Mouse (Mus musculus) cerebellum, postnatal 4 days (tissue): ENCODE results near the gene H2afy2.

Experiments
- DNase-seq, 2 experiments: peaks; one replicate each; pipeline ENCODE4 v3.0.0; 2022; ENCODE audit warnings: low spot score in 2 of 2, mixed read lengths in 1 of 2

The H2afy2 gene

DNA sequence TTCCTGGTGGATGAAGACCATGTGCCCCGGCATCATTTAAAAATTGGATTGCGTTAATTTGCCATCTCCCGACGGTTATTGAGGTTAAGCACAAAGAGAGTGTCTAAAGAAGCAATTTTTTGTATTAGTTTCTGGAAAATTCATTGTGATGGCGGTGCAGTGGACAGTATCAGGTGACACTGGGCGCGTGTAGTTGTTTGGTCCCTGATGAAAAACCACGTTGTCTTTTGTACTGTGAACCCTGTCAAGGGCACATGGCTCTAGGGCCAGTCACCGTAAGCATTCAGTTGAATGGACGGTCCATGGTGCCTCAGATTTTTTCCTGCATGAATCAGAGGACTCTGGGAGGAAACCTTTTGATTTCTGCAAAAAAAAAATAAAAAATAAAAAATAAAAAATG is 467 bp upstream of the H2afy2 start:
- no peak for DNase-seq

DNA sequence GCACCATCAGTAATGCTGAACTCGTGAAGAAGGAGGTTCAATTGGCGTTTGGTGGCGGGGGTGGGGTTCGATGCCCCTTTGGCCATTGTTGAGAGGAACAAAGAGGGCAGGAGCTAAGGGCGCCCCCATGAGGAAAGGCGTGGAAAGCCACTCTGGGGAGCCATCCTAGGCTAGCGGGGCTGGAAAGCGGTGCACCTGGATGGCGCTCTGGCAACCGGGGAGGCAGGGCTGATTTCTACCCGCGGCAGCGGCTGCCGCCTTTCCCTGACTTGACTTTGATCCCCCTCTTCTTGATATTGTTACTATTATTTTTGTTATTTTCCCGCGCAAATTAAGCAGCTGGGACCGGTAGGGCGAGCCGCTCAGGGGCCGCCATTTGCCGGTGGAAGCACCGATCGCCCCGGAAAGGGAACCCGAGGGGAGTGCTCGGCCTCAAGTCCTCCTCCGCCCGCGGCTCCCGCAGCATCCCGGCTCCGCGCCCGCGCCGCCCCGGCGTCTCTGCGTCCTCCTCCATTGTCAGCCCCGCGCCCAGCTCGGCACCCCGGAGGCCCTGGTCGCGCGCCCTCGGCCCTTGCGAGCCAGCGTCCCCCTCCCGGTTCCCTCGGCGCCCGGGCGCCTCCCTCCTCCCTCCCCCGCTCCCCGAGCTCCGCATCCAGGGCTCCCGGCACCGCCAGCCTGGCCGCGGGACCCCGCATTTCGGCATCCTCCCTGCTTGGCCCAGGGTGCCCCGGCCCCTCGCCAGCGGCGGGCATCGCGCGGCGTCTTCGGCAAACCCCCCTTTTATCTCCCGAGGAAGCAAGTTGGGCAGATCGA is 942 bp downstream of the H2afy2 start:
- peak; percentile 36 to 77 for DNase-seq

DNA sequence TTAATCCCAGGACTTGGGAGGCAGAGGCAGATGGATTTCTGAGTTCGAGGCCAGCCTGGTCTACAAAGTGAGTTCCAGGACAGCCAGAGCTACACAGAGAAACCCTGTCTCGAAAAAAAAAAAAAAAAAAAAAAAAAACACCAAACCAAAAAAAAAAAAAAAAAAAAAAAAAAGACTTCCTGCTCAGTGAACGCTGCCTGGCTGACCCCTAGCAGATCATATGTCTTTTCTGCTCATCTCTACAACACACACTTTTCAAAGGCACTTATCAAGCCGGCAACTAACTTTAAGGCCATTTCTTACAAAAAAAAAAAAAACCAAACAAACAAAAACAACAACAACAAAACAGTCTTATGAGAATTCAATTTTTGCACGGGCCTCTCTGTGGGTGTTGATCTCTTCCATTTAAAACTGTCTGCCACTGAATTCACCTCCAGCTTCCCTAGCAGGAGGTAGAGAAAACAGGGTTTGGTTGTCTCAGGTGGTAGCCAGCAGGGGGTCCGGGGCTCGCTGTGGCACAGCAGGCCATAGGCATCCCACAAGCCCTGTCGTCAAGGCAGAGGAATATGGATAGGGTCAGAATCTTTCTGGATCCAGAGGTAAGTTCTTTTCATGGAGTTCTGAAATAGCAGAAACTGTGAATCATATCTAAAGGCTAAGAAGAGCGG is 2.4 kb downstream of the H2afy2 start:
- peak in 1 of 2 experiments; percentile 23 for DNase-seq

DNA sequence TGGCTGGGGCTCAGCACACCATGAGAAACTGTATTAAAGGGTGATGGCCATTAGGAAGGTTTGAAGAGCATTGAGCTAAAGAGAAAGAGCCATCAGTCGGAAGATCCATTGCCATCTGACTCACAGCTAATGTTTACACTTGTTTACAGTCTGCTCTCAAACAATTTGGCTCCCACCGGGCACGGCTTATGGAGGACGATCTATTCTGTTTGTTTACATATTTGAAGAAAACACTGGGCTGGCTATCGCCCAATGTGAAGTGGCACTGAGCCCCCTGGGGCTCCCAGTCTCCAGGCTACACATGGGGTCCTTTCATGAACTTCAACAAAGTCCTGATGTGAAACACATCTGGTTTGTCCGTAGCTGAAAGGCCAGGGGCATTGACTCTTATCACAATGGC is 17.1 kb downstream of the H2afy2 start:
- no peak for DNase-seq

DNA sequence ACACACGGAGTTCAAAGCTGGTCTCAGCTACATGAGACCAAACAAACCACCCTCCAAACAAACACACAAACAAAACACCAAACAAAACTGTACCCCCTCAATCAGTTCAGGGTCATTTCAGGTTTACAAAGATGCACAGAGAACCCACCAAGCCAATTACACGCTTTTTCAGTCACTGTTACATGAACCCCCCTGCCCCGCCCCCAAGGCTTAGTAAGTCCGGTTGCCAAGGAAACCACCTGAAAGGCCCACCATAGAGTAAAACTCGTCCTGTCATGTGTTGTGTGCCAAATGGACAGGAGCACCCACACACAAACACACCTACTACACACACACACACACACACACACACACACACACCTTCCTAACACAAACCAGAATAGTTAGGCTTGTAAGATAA is 18.4 kb downstream of the H2afy2 start:
- DNase-seq, result no peak

DNA sequence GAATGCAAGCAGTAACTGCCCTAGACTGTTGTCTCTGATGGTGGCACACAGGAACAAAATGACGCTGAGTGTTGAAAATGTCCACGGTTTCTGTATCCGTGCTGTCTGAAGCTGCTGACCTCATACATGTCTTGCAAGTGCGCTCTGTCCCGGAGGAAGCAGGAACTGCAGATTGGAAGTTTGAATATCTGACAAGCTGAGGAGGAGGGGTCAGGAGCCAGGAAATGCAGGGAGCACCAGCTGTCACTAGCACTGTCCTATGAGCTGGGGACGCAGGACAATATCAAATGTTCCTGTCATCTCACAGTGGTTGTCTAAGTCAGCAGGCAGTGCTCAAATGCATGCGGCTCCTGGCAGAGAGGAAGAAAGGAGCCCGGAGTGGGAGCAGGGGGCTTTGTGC is 19.3 kb downstream of the H2afy2 start:
- no peak for DNase-seq

DNA sequence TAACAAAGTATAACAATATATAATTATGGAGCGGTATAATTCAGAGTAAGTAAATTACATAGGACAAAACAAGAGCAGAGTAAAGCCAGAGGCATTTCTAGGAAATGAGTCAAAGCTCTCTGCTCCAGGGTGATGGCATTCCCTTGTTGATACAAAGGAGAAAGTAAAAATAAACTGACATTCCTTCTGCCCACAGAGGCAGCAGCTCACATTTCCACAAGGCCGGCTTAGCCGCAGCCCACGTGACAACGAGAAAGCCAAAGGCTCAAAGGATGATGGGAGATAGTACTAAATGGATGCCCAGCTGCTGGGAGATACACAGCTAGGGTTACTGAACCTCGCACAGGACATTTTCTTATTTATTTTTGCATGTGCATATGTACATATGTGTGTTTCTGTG is 24.1 kb downstream of the H2afy2 start:
- no peak for DNase-seq

DNA sequence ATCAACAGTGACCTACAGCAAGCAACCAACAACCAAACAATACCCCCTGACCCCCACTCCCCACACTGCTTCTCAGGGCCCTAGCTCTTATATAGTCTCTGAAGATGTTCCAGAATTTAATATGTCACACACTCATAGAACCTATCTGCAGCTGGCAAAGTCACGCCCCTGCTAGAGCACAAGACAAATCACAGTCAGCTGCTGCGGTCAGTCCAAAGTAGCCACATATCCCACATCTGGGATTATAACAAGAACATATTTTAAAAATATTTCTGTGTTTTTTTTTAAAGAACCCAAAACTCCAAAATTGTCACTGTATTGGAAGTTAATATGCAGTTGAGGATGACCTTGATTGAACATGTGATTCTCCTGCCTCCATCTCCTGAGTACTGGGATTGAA is 25.0 kb downstream of the H2afy2 start:
- DNase-seq, result no peak

DNA sequence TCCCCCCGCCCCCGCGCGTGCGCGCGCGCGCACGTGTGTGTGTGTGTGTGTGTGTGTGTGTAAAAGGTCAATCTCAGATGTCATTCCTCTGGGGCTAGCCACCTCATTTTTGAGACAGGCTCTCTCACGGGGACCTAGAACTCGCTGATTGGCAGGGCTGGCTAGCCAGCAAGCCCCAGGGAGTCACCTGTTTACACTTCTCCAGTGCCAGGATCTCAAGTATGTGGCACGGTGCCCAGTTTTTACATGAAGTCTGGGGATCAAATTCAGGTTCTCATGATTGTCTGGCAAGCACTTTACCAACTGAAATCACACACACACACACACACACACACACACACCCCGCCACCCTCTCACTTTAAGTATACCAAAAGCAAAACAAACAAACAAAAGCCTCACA is 26.9 kb downstream of the H2afy2 start:
- no peak for DNase-seq

DNA sequence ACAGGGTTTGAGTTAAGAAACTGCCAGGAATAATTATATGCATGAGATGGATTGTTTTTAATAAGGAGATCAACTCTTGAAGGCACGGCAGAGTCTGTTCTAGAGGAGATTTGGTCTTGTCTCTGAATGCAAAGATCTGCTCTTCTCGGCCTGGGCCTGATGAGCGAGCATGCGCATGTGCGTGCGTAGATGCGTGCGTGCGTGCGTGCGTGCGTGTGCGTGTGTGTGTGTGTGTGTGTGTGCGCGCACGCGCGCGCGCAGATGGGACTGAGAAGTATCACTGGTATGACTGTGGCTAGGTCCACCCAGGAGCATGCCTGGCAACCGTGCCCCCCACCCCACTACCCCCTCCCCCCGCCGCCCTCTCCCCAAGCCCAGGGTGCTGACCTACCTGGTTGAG is 30.9 kb downstream of the H2afy2 start:
- DNase-seq, result no peak

DNA sequence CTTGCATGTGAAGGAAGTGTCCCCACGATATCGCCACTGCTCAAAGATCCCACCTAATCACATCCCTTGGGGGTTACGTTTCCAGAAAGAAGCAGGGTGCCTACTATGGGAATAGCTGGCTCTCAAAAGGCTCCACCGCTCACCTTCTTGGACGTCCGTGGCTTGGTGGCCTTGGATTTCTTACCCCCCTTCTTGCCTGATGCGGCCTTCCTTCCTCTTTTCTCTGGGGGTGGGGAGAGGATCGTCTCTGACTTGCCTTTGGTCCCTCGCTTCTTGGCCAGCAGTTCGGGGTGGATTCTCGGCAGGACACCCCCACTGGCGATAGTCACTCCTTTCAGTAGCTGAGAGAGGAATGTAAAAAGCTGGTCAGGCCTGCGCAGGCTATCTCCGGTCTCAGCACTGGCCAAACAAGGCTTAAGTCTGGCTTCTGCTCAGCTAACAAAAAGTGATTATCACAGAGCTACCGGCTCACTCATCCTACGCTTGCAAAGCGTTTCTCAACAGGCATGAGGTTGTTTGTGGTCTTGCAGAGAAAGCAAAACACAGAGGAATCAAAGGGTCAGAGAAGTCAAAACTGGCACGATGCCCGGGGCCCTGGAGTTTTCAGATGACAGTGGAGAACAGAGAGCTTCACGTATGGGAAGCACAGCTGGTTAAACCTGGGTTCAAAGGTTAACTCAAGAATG is 32.3 kb downstream of the H2afy2 start:
- DNase-seq, result no peak

DNA sequence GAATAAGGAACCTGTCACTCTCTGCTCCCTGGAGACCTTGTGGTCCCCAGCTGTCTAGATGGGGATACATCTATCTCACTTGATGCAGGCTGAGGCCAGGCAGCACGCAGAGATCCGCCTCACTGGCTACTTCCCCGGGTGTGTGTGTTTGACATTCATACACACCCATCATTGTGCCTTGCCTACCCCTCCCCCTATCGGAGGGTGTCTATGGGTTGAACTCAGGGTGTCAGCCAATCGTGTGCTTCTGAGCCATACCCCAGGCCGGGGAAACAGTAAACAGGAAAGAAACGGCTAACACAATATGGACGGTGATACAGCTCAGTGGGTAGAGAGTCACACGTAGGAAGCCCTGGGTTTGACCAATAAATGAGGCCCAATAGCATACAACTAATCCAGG is 33.9 kb downstream of the H2afy2 start:
- DNase-seq, result no peak

DNA sequence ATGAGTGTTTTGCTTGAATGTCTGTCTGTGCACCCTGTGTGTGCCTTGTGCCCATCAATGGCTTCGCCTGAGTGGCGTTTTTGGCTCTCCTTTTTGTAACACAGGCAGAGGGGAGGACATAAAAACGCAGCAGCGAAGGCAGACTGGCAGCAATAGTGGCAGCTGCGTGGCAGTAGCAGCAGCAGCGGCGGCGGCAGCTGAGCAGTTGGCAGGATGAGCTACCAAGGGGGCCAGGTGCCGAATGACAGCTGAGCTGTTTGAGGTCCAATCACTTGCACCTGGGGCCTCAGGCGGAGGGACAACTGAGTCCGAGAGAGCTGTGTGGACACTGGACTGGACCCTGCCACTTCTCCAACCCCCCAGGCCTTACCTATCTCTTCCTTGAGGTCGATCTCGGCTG is 36.6 kb downstream of the H2afy2 start:
- no peak for DNase-seq

DNA sequence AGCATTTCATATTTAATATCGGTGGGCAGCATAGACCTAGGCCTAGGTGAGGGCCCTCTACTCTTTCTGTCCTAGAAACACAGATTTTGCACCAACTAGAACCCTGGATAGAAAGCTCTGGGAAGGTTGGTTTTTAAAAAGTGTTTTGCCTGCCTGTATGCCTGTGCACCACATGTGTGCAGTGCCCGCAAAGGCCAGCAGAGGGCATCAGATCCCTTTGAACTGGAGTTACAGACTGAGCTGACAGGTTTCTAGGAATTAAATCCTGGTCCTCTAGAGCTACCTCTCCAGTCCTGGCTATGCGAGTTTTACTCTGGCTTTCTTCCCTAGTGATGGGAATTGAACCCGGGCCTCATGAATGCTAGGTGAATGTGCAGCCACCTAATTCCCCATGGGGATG is 38.8 kb downstream of the H2afy2 start:
- peak in 1 of 2 experiments; percentile 49 for DNase-seq

DNA sequence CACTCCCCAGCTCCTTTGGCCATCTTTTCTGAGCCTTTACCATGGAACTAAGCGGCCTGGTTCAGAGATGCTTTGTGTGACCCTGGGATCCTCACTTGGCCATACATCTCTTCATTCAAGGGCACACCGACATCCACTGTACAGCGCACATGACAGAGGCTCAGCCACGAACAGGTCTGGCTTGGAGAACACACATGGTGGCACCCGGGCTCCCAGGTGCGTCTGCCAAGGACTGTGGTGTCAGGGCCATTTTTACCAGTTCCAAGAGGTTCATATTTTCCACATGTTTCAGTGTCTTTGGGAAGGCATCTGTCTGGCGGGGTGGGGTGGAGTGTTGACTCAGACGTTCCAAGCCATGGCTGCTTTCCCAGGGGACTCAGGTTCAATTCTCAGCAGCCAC is 41.6 kb downstream of the H2afy2 start:
- no peak for DNase-seq

DNA sequence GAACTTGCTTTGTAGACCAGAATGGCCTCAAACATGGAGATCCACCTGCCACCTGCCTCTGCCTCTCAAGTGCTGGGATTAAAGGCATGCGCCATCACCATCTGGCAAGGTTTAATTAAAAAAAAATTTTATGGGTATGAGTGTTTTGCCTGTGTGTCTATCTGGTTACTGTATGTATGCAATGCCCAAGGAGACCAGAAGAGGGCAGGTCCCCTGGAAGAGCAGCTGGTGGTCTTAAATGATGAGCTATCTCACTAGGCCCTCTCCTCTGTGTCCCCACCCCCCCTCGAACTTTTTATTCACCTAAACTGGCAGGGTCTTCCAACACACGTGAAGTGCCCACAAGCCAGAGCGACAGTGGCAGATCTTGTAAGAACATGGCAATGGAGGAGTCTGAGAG is 42.1 kb downstream of the H2afy2 start:
- no peak for DNase-seq

DNA sequence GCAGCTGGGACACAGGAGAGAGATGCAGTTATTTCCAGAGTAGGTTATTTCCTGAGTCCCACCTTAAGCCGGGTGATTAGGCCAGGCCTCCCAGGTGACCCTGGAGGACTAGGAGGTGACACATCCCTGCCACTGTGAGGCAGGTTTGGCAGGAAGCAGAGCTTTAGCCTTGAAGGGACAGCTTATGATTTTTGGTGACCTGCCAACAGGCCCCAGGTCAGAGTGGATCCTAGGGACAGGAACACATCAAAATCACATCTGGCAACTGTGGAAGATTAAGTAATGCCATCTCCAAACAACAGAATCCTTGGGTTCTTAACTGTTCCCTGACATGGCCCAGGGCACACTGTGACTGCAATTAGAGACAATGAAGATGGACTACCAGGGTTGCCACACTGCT is 42.6 kb downstream of the H2afy2 start:
- DNase-seq, result no peak

DNA sequence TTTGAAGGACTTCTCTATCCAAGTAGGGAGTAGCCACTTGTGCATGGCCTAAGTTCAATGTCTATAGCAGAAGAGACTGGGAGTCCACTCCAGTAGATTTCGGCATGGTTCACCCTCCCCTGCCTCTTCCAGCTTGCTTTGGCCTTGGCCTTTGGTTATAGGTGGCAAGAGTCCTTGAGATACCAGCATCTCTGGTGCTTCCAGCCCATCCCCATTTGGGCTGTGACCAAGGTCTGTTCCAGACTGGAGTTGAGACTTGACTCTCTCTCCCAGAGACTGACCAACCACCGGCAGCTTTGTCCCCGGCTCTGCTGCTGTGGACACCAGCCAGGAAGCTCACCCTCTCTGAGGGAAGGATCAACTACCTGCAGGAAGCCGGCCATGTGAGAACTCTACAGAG is 45.8 kb downstream of the H2afy2 start:
- DNase-seq, result no peak

DNA sequence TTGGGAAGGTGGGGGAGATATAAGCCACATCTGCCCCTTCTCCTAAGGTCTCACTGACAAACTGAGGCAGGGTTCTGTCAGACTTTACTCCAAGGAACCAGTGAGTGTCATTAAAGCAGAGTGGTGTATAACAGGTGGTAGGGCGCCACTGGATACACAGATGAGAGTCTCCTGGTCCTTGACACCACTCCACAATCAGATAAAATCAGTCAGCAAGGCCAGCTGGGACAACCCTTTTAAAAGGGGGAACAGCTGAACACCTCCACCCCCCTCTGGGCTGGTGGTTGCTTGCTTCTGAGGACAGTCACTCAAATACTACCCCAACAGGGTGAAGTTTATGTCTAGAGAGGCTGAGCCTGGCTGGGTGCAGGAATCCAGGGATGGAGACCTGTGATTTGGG is 46.4 kb downstream of the H2afy2 start:
- no peak for DNase-seq

DNA sequence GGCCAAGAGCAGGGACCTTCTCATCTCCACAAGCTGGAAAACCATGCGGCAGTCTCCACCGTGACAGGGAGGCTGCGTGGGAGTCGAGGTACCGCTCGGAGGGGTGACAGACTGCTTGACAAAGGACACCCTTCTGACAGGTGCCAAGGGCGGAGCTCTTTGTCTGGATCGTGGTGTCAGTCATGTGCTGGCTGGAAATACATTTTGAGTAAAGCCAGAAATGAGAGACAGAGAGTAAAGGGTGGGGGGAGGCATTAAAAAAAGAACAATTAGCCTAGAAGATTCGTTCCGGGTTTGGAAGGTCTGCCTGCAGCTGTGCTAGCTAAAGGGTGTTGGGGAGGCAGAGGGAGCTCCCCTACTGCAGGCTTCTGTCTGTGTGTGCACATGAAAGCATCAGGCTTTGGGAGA is 47.3 kb downstream of the H2afy2 start:
- no peak for DNase-seq

DNA sequence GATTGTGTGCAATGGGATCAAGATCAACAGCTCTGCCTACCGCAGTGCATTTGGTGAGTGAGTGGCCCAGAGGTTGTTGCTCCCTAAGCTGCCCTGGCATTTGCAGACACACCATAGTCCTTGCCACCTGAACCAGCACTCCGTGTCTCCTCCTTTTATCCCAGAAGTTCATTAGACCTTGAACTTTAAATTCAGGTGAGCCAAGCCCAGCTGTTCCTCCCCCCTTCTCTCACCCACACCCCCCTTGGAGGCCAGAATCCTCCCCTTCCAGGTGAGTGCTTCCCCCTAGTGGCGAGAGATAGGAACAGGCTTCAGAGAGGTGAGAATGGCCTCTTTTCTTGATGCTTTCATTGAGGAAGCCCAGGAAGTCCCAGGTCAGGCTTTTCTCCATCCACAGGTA is 49.6 kb downstream of the H2afy2 start:
- DNase-seq, result no peak

DNA sequence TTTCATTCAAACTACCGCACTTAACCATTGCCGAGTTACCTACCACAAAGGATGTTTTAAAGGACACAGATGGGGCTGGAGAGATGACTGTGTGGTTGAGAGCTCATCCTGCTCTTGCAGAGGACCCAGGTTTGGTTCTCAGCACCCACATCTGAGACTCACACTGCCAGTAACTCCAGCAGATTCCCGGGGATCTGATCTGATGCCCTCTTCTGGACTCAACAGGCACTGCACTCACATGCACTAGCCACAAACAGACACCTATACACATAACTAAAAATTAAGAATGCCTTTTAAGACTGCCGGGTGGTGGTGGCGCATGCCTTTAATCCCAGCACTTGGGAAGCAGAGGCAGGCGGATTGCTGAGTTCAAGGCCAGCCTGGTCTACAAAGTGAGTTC is 53.8 kb downstream of the H2afy2 start:
- DNase-seq, result no peak

DNA sequence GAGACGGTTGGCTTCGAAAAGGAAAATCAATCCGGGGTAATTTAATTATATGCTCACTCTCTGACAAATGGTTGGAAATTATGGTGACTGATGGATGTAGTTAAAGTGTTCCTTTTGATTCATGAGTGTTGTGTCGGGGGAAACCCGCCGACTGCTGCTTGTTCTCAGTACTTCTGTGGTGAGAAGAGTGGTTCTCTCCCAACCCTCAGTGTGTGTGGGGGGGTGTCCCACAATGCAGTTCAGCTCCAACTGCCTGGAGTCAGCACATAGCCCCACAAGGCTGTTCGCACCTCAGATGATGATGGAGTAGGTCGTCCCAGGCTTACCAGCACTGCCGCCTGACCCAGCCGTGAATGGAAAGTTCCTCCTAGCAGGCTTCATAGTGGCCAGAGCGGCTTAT is 54.8 kb downstream of the H2afy2 start:
- DNase-seq, result no peak
